Mouse (Mus musculus): ENCODE results near the gene Rnf220.

The Rnf220 gene

DNA sequence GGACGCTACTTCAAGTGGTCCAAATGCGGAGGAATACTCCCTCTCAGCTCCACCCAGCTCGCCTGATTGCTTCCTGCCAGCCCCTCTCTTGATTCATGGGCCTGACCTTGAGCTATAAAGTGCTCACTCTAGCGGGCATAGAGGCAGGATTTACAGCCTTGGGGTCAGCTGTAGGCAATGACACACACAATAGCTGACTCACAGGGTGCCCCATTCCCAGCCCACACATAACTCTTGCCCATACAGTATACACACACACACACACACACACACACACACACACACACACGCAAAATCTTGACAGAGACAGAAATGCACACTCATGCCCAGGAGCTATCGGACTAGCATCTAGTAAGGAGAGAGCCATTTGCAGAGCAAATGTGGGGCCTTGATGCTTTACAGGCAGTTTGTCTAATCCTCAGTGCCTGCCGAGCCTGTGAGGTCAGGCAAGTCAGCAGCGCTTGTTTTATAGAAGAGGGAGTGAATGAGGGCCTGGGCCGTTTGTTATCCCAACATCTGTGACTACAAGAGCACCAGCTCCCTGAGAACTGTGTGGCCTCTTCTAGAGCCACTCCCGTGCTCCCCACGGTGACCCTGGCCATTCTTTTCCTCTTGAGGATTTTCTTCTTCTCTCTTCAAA is 165.9 kb downstream of the Rnf220 start:
- no peak for DNase-seq

DNA sequence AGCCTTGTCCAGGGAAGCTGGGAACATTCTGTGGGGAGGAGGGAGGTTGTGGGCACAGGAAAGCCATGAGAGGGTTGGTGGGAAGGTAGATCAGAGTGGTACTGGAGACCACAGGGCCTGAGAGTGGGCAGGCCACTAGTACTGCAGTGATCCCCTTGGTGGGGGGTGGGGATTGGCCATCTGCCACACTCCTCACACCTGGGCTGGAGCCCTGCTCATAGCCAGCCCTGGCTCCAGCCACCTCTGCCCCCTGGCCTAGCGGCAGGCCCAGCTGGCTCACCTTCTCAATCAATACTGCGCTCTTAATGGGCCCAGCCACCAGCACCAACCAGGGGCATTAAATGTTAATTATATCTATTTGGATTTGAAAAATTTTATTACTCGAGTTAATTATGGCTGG is 166.7 kb downstream of the Rnf220 start:
- DNase-seq = no peak

DNA sequence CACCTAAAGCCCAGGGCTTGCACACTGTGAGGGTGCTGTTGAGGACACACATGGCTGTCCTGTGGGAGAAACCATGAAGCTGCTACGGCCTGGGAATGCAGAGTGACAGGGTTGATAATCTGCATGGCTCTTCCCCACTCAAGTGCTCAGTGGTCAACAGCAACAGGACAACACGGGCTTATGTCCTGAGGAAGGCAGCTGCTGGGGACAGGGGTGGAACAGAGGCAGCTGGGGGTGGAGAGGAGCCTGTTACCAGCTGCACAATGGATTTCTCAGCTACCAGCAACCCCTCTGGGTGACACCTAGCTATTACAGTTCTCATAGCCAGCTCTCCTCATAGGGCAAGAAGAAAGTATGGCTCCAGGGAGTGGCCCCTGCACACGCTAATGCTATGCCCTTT is 169.9 kb downstream of the Rnf220 start:
- no peak for DNase-seq

DNA sequence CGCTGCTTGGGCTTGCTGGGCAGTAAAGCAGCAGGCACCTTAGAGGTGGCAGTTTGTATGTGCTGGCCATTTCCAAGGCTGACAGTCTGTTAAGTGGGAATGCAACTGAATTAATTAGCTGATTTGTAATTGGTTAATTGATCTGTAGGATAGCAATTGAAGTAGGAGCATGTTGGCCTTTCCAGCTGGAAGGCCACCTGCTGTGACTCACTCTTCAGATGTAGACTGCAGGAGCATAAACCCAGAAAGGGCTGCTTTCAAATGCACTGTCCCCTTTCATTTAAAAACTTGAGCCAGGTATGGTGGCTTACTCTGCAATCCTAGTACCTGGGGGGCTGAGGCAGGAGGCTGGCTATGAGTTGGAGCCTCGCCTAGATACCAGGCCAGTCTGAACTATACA is 171.8 kb downstream of the Rnf220 start:
- no peak for DNase-seq

DNA sequence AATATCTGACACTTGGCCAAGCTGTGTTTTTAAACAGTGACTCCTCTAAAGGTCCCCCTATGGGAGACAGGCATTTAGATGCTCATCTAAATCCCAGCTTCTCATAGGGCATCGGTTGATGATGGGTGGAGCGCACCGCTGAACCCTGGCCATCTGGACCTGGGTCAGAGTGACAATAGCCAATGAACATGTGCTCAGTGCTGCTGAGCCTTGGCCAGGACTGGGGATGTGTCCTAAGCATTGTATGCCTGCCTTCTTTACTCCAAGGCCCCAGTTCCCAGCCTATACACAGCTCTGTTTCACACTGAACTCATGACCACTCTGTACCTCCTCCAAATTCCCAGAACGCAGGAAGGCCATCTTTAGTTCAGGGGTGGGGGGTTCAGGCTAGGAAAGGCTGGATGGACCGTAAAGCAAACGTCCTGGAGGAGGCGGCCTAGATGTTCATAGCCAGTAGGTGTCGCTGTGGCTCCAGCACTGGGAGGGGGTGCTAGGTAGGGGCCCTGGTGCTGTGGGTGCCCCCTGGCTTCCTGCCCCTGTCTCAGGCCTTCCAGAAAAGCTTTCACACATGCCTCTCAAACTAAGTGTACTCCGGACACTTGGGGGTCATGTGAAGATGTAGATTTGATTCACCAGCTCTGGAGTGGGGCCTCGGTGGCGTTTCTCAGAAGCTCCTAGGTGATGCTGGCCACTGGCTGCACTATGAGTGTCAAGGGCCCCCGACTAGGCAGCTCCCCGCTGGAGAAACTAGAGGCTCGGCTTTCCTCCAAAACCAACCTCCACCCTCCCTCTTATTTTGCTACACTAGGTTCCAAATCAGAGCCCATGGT is 173.1 kb downstream of the Rnf220 start:
- peak; percentile 91 for DNase-seq

DNA sequence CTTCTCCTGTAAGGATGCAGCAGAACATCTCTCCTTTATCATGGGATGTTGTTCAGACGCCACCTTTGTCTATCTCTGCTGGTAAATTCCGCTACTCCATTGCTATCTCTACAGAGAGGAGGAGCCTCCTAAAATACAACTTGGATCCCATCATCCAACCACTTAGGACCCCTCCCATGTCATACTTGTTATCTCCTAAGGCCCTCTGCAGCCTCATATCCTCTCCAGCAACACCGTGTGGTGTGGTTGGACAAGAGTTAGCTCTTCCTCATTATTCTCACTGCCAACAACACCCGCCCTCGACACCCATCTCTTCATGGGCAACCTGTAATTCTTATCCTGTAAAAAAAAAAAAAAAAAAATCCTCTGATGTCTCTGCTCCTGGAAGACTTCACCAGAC is 175.8 kb downstream of the Rnf220 start:
- DNase-seq = no peak

DNA sequence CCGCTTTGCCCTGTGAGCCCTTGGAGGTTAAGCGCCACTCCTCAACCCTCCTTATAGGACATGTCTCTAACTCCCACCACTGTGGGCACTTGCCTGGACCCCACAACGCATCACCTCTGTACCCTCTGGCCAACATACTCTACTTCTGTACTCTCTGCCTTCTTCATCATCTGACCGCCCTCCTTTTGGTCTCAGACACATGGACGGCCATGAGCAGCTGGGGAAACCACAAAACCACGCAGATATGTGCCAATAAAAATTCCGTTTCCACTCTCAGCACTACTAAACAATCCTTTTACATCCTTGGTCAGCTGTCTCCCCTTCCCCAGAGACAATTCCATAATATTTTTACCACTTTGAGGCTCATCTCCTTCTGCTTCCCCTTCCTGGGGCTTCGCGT is 178.3 kb downstream of the Rnf220 start:
- no peak for DNase-seq

DNA sequence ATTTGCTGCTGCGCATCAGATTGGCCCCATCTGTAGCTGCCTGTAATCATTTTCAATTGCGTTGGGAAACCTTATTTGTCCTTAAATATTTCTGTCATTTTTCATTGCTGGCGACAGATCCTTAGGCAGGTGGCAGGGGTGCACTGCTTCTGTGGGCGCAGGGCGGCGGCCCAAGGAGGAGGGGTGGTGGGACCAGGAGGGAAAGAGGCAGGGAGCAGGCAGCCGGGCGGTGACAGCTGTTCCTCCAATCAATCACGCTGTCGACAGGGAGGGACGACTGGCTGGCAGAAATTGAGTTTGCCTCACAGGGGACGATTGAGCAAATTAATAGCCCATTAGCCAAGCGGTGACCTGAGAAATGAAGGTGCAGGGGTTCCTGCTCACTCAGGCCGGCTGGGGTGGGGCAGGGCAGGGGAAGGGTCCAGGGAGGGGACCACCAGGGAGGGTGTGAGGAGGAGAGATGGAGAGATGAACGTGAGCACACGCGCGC is 179.1 kb downstream of the Rnf220 start:
- no peak for DNase-seq

DNA sequence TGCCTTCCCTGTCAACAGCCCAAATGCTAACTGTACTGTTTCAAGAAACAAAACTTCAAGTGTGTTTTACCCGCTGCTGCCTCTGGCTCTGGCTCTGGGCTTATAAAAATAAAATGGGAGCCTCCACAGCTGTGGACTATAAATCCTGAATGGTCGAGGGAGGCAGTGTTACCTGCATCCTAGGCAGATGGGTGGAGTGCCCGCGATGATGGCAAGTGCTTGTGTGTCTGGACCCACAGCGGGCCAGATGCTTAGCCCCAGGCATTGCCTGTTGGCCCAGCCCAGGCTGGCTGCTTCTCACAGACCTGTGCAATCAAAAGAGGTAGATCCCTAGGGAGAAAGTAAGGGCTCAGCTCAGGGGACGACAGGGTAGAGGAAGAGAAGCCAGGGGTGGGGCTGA is 180.1 kb downstream of the Rnf220 start:
- no peak for DNase-seq

DNA sequence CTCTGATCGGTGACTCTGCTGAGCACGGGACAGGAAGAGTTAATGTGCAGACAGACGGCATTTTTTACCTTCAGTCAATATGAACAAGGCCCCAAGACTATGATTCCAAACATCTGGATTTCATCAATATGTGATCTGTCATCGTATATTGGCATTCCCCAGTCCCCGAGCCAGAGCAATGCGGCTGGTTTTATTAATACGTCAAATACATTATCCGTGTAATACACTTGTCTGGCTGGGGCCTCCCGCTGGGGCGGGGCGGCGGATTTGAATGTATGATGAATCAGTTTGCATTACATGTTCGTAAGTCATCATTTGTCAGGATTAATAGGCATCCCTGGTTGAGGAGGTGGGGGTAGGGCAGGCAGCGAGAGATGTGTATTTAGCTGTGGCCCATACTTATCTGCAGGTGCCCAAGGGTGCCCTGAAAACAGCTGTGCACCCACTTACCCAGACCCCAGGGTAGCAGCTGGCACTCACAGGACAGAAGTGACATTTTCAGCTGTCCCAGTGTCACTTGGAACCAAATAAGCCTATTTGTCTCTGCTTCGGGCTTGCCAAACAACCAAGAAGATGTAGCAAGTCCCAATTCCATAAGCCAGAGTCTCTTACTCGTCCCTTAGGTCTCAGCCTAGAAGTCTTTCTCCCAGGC is 181.9 kb downstream of the Rnf220 start:
- no peak for DNase-seq

DNA sequence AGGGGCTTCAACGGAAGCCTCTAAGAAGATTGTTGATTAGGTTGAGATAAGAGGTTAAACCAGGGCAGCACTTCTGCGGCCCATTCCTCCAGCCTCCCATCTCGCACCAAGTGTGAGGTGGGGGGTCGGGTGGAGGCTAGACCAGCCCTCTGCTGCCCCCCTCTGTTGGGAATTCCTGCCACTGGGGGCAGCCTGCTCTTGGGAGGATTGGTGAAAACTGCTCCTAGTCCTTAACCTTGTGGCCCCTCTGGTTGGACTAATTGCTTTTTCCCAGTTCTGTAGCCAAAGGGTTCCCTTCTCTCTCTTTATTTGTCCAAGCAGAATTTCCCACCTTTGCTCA is 183.8 kb downstream of the Rnf220 start:
- DNase-seq = peak; percentile 59

DNA sequence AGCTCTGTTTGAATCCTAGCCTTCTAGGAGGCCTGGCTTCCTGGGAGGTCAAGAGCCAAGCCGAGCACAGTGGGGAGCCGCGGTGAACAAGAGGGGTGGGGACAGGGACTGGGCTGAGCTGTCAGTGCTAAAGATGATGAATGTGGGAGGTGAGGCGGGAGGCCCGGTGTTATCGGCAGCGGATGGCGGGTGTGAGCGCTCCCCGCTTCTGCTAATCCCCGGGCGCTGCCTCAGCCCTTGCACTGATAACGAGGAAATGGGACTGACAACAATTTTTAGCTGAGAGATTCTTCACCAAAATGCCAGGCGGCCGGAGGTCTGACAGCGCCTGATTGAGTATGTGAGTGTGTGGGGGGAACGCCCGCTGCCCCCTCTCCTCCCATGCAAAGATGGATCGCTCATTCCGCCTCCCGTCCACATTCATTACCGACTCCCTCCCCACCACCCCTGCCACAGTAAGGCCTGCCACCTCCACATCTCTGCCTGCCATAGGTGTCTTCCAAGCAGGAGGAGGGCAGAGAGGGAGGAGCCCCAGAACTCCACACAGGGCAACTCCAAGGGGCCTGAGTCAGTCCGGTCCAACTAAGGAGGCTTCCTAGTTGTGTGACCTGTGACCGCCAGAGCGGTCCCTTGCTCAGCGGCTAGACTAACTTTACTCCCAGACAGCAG is 184.3 kb downstream of the Rnf220 start:
- no peak for DNase-seq

DNA sequence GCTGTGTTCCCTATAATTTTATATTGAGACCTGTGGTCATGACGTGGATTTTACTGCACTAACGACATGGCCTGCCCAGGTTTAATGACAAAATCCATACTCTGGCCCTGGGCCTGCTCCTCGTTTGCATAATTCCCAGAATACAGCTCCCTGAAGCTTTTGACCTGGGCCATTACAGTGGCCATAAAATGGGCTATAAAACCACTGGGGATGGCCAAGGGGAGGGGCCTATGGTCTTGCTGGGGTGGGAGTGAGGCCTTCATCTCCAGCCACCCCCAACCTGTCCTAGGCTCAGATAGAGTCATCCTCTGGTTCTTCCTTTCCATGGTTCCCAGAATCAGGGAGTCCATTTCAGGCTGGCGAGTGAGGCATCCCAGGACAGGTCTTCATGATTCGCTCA is 185.0 kb downstream of the Rnf220 start:
- no peak for DNase-seq

DNA sequence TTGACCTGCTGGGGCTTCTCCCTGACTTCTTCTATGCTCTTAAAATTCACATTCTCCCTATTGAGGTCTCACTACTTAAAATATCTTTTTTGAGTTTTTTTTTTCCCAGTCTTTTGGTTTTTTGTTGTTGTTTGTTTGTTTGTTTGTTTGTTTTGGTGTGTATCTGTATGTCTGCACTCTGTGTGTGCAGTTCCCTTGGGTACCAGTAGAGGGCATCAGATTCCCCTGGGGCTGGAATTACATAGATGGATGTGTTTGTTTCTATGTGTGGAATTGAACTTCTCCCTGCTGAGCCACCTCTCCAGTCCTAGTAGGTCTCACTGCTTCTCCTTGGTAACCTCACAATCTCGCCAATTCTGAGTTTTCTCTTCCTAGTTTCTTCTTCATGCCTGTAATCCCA is 187.4 kb downstream of the Rnf220 start:
- DNase-seq = no peak

DNA sequence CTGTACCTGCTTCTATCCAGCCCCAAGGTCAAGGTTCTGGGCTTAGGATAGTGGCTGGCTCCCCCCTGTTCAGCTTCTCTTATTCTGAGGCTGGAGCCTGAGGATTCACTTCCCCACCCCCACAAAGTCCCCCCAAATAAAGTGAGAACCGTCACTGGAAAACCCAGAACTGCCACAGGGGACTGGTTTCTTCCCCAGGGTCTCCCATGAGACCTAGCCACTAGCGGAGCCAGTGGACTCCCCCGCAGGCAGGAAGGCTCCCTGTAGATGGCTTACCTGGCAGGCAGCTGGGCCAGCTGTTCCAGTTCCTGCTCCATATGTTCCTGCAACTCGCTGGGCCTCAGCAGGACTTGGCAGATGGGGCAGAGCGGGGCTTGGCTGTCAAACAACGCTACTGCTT is 189.6 kb downstream of the Rnf220 start:
- DNase-seq = no peak

DNA sequence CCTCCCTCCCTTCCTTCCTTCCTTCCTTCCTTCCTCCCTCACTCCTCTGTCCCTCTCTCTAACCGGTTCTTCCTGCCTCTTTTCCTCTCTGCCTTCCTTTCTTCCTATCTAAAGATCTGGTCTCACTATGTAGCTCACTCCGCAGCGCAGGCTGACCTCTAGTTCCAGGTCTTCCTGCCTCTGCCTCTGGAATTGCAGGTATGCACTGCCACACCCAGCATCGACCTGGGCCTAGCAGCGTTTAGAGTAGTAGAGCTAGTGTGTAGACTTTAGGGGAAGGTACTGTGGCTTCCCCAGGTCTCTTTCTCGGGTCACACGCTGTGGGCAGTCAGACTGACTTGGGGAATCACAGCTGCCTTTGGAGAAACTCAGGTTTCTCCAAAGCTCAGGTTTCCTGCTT is 191.4 kb downstream of the Rnf220 start:
- DNase-seq = no peak

DNA sequence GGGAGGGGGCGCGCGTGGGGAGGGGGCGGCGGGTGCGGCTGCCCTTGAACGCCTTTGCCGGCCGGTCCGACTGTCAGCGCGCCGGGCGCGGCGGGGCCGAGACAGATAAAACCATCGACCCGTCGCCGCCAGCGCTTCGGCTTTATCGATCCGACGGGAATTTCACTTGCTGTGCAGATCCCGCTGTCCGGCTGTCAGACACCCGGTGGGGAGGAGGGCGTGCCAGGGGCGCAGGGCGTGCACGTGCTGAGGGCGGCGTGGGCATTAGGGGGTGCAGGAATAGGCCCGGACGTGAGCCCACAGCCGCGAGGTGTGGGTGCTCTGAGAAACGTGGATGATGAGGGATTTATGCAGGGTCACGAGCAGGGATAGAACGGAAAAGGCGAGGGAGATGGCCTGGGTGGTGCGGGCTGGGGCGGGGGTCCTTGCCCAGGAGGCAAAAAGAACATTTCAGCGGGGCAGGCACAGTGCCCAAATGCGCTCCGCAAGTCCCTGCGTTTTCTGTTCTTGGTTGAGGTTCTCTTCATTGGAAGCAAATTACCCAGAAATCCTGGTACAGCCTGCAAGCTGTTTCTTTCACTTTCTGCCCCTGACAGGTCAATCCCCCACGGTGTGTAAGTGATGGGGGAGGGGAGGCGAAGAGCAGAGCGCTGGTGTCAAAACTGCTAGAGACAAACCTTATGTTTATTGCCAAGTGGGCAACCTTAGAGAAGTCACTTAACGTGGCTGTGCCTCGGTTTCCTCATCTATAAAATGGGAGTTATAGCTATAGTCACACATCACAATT is 192.4 kb downstream of the Rnf220 start:
- no peak for DNase-seq

DNA sequence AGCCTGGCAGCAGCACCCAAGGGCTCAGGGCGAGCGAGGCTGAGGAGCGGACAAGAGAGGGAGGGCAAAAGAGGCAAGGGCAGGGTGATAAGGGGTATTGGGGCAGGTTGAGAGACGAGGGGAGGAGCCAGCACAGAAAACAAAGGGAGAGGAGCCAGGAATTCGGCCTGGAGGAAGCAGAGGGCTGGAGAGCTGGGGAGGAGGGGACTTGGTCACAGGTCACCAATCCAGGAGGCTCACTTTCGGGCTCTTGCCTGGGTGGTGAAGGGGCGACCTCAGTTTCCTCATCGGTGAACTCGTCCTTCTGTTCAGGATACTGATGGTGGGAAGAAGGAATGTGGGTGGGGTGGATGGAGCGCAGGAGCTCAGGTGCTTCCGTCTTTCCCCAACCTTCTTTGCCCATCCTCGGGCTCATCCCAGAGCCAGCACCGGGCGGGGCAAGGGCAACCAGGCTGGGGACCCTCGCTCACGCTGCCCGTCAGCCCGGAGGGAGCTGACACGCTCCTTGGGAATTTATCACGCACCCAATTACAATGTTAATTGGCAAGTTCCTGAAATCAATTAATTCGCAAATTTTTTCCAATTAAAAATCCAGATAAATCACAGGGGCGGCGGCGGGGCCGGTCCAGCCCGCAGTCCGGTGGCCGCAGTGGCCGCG is 193.1 kb downstream of the Rnf220 start:
- no peak for DNase-seq

DNA sequence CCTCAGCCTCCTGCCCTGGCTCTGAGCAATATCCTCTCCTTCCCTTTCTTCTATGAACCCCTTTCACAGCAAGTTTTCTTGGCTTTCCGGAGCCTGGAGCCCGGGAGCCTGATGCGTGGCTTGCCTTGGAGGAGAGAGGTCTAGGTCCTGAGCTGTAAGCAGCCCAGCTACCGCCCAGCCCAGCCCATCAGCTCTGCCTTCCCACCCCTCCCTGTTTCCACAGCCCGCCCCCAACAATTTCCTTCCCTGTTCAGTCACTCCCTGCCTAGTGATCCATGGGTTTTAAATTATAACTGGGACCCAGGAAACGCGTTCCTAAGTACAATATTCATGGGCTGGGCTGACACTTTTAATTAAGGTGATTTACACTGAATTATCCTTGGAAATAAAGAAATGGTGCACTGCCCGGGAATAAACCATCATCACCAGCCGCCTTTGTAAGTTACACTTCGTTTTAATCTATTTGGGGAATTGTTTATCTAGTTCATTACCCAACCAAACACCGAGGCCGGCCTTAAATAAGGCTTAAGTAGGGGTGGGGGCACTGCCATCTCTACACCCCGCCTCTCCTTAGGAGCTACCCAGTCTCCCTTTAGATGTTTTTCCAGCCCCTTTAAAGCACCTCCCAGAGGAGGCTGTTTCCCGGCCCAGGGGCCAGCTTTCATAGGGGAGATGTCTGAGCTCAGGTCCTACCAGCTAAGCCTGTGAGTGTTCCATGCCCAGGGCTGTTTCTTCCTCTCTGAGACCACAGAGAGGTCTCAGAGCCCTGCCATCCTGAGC is 194.6 kb downstream of the Rnf220 start:
- DNase-seq = no peak

DNA sequence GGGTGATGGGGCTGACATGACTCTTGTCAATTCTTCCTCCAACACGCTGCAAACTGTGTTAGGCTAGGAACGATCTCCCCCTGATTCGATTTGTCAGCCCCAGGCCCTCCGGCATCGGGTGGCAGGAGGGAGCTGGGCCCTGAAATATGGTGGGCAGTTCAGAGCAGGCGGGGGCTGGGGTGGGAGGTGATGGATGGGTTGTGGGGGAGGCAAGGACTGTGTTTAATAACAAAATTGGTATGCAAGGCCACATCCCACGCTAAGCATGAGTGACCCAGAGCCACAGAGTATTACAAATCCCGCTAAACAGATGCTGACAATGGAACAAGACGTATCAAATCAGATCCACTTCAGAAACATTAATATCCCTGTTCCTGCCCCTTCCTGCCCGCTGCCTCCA is 196.9 kb downstream of the Rnf220 start:
- DNase-seq = no peak

DNA sequence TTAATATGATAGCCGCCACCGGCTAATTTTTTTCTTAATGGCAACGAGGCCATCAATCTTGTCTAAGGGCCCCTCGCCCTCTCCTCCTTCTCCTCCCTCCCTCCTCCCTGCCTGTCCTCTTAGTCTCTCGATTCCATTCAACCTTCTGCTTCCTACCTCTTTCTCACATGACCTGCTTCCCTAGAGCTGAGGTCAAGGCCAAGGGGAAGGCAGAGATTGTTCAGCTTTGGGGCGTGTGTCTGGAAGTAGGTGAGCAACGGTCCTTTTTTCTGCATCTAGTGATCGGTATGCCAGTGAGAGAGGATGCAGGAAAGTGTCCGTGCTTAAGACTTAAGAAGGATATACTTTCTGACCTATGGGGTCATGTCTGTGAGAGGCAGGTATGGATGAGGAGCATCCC is 199.0 kb downstream of the Rnf220 start:
- DNase-seq = no peak

All from thymus, postnatal 4 days (tissue).